Mouse (Mus musculus) ovary, adult 10 weeks (tissue): ENCODE measurements around the gene Eif5a. TPM values are rescaled to one million over a fixed set of nuclear protein-coding genes. Genes with fewer than 3 reads are reported as not detected.

ENCODE experiments used
- polyA plus RNA-seq: library from polyadenylated mRNA; stranded (reverse); fragments of 350-450 nt; fragmentation: Illumina TruSeq; extraction: RNeasy Lipid Tissue Mini Kit (QIAGEN cat#74804); gene quantifications from one replicate; pipeline ENCODE4 v1.2.3, GENCODE M21; 2014

The Eif5a gene
- polyA plus RNA-seq = 199 TPM

GRCm38 (mm10) chr11:69921114-69922011 lies at the start of gene Eif5a:
TSS of gene Eif5a (minus strand) at chr11:69921958.

GRCm38 (mm10) chr11:69964650-69965270 lies 43.0 kb upstream of the Eif5a start, which contains the start of gene Cldn7:
TSS of gene Cldn7 (plus strand) at chr11:69964779.

GRCm38 (mm10) chr11:69948066-69948762 lies 26.5 kb upstream of the Eif5a start, which contains the start of gene Slc2a4:
TSS of gene Slc2a4 (minus strand) at chr11:69948188.

GRCm38 (mm10) chr11:69935137-69935879 lies 13.6 kb upstream of the Eif5a start, which contains the start of gene Ybx2:
TSS of gene Ybx2 (plus strand) at chr11:69935796.

GRCm38 (mm10) chr11:69913554-69914371 lies 8.0 kb downstream of the Eif5a start, which contains the start of gene Gps2:
TSS of gene Gps2 (plus strand) at chr11:69913888.

GRCm38 (mm10) chr11:69900471-69901405 lies 21.0 kb downstream of the Eif5a start, which contains the start of the genes 2810408A11Rik and Neurl4:
TSS of gene 2810408A11Rik (minus strand) at chr11:69900987.
TSS of gene Neurl4 (plus strand) at chr11:69901072.

GRCm38 (mm10) chr11:69895291-69895690 lies 26.5 kb downstream of the Eif5a start, which contains the start of gene Acap1:
TSS of gene Acap1 (minus strand) at chr11:69895539.

GRCm38 (mm10) chr11:69880853-69881603 lies 40.7 kb downstream of the Eif5a start, which contains the start of gene Kctd11:
TSS of gene Kctd11 (minus strand) at chr11:69881406.

GRCm38 (mm10) chr11:69877878-69878277 lies 43.9 kb downstream of the Eif5a start, which contains the start of gene Tmem95:
TSS of gene Tmem95 (minus strand) at chr11:69878018.

Other genes starting within 250 kb of the Eif5a start
- gene Eif4a1, start 249.5 kb downstream of the Eif5a start, polyA plus RNA-seq = 723 TPM
- 55.2 TPM for gene Senp3, start 239.9 kb downstream of the Eif5a start, polyA plus RNA-seq
- gene Tnfsf13, start 236.2 kb downstream of the Eif5a start, polyA plus RNA-seq = 10.7 TPM
- gene Tnfsf12, start 226.1 kb downstream of the Eif5a start, polyA plus RNA-seq = 4.0 TPM
- gene Tnfsfm13, start 225.9 kb downstream of the Eif5a start, polyA plus RNA-seq = 2.3 TPM
- gene Polr2a, start 163.3 kb downstream of the Eif5a start, polyA plus RNA-seq = 38.0 TPM
- 0.48 TPM for gene Slc35g3, start 160.0 kb downstream of the Eif5a start, polyA plus RNA-seq
- 26.4 TPM for gene Zbtb4, start 156.0 kb downstream of the Eif5a start, polyA plus RNA-seq
- 3.4 TPM for gene Chrnb1, start 126.0 kb downstream of the Eif5a start, polyA plus RNA-seq
- gene Fgf11, start 120.1 kb downstream of the Eif5a start, polyA plus RNA-seq = 7.0 TPM
- gene Tmem102, start 116.3 kb downstream of the Eif5a start, polyA plus RNA-seq = 1.2 TPM
- not detected for gene Gm39566, start 106.7 kb downstream of the Eif5a start, polyA plus RNA-seq
- not detected for gene Spem2, start 103.5 kb downstream of the Eif5a start, polyA plus RNA-seq
- not detected for gene Spem1, start 99.8 kb downstream of the Eif5a start, polyA plus RNA-seq
- 1.4 TPM for gene Nlgn2, start 84.2 kb downstream of the Eif5a start, polyA plus RNA-seq
- 16.6 TPM for gene Tmem256, start 83.4 kb downstream of the Eif5a start, polyA plus RNA-seq
- 1.2 TPM for gene Plscr3, start 75.6 kb downstream of the Eif5a start, polyA plus RNA-seq
- gene Tnk1, start 63.2 kb downstream of the Eif5a start, polyA plus RNA-seq = 0.26 TPM
- gene Tmem95, start 43.9 kb downstream of the Eif5a start, polyA plus RNA-seq = not detected
- 2.4 TPM for gene Kctd11, start 40.6 kb downstream of the Eif5a start, polyA plus RNA-seq
- gene Acap1, start 26.4 kb downstream of the Eif5a start, polyA plus RNA-seq = not detected
- 2.4 TPM for gene 2810408A11Rik, start 21.0 kb downstream of the Eif5a start, polyA plus RNA-seq
- 4.1 TPM for gene Neurl4, start 20.9 kb downstream of the Eif5a start, polyA plus RNA-seq
- 21.7 TPM for gene Gps2, start 8.1 kb downstream of the Eif5a start, polyA plus RNA-seq
- 6.4 TPM for gene Ybx2, start 13.8 kb upstream of the Eif5a start, polyA plus RNA-seq
- 0.63 TPM for gene Slc2a4, start 26.2 kb upstream of the Eif5a start, polyA plus RNA-seq
- 2.6 TPM for gene Cldn7, start 42.8 kb upstream of the Eif5a start, polyA plus RNA-seq
- gene Ctdnep1, start 59.2 kb upstream of the Eif5a start, polyA plus RNA-seq = 63.2 TPM
- gene Elp5, start 60.6 kb upstream of the Eif5a start, polyA plus RNA-seq = 5.8 TPM
- gene Gabarap, start 69.2 kb upstream of the Eif5a start, polyA plus RNA-seq = 449 TPM
- 24.2 TPM for gene Phf23, start 73.8 kb upstream of the Eif5a start, polyA plus RNA-seq
- gene Dvl2, start 78.6 kb upstream of the Eif5a start, polyA plus RNA-seq = 1.8 TPM
- gene Acadvl, start 93.5 kb upstream of the Eif5a start, polyA plus RNA-seq = 5.8 TPM
- gene Dlg4, start 95.0 kb upstream of the Eif5a start, polyA plus RNA-seq = 1.7 TPM
- not detected for gene Asgr1, start 132.1 kb upstream of the Eif5a start, polyA plus RNA-seq
- gene Asgr2, start 170.7 kb upstream of the Eif5a start, polyA plus RNA-seq = 0.80 TPM
- 21.9 TPM for gene Mgl2, start 208.4 kb upstream of the Eif5a start, polyA plus RNA-seq
- gene Clec10a, start 234.2 kb upstream of the Eif5a start, polyA plus RNA-seq = 3.7 TPM